In genomic region chr13:9075825-9076592, GRCm38 (mm10) we compare ENCODE assay signal across 22 mouse cellular contexts. TPM values are rescaled to one million over a fixed set of nuclear protein-coding genes. Genes with fewer than 3 reads are reported as not detected.
DNase-seq lines count a peak whose midpoint lies in the region; ATAC-seq and TF ChIP-seq lines count a peak whose summit lies in the region.
"Had no signal": no experiment of that assay in that cellular context is flagged by ENCODE, and none has a peak within 500 bp of the region (broad histone marks: within the 10 kb centered on the region; RNA-seq: fewer than 3 reads in every experiment).

No protein-coding gene starts in this region.

- no peak for TF ChIP-seq POLR2A in liver, adult 2 months (IDR thresholded peaks at IDR 0.05; ENCODE audit: extremely low read depth, insufficient read depth, low read length)

- no peak for TF ChIP-seq CTCF in liver, adult 2 months (IDR thresholded peaks at IDR 0.05; ENCODE audit: low read depth, low read length)
- no peak for TF ChIP-seq CTCF in liver, postnatal 0 days (IDR thresholded peaks at IDR 0.05; ENCODE audit: low read depth)
- no peak for TF ChIP-seq CTCF in stomach, postnatal 0 days (IDR thresholded peaks at IDR 0.05; ENCODE audit: low read depth)

- no peak for ATAC-seq in liver, embryonic 12.5 days
- ATAC-seq in liver, embryonic 16.5 days (ENCODE audit: low read depth): peak; percentile 64
- ATAC-seq in liver, embryonic 11.5 days (replicated peaks; ENCODE audit: low FRiP score): no peak
- ATAC-seq in liver, postnatal 0 days: peak; percentile 92
- ATAC-seq in stomach, postnatal 0 days (ENCODE audit: low FRiP score, low TSS enrichment): peak; percentile 77
- ATAC-seq in kidney, embryonic 15.5 days (replicated peaks; ENCODE audit: low FRiP score): no peak
- ATAC-seq: activated CD4-positive, CD25-positive, alpha-beta regulatory T cell, adult 4 months; CD4-positive, CD25-positive, alpha-beta regulatory T cell, adult 4 months; Patski had no signal

- peaks cover 3% of the 10 kb centered on the region; the same call in 1 of the 2 replicates for H3K79me2 ChIP-seq in liver, adult 2 months (ENCODE audit: control insufficient read depth, insufficient read depth, low read length)

- H3K4me1 ChIP-seq in liver, adult 2 months (ENCODE audit: control insufficient read depth, insufficient read depth, low read length): peaks cover 12% of the 10 kb centered on the region; the same call in 1 of the 2 replicates
- no peaks in the 10 kb centered on the region for H3K4me1 ChIP-seq in liver, embryonic 12.5 days
- no peaks in the 10 kb centered on the region for H3K4me1 ChIP-seq in liver, embryonic 16.5 days (ENCODE audit: control insufficient read depth, low read depth, low read length)
- H3K4me1 ChIP-seq in liver, embryonic 11.5 days (replicated peaks; ENCODE audit: control insufficient read depth, insufficient read depth, low read length): no peaks in the 10 kb centered on the region
- no peaks in the 10 kb centered on the region for H3K4me1 ChIP-seq in liver, postnatal 0 days (ENCODE audit: insufficient read depth)
- H3K4me1 ChIP-seq in stomach, postnatal 0 days (replicated peaks; ENCODE audit: control insufficient read depth, insufficient read depth): no peaks in the 10 kb centered on the region
- H3K4me1 ChIP-seq in kidney, embryonic 15.5 days: no peaks in the 10 kb centered on the region

- H3K4me3 ChIP-seq in liver, adult 2 months (ENCODE audit: insufficient read depth, low read depth, low read length): peak overlapping the region; percentile 67
- H3K4me3 ChIP-seq in liver, embryonic 12.5 days: no peak overlapping the region
- H3K4me3 ChIP-seq in liver, embryonic 16.5 days (ENCODE audit: low read depth, low read length): no peak overlapping the region
- no peak overlapping the region for H3K4me3 ChIP-seq in liver, embryonic 11.5 days (ENCODE audit: low read depth, low read length)
- peak overlapping the region; percentile 8; the same call in 1 of the 2 replicates for H3K4me3 ChIP-seq in liver, postnatal 0 days (ENCODE audit: low read depth, low read length)
- no peak overlapping the region for H3K4me3 ChIP-seq in stomach, postnatal 0 days (ENCODE audit: low read depth, low read length)
- no peak overlapping the region for H3K4me3 ChIP-seq in kidney, embryonic 15.5 days (replicated peaks)

- H3K9ac ChIP-seq in liver, adult 2 months (ENCODE audit: low read depth, low read length): peak overlapping the region; percentile 75
- no peak overlapping the region for H3K9ac ChIP-seq in liver, embryonic 12.5 days
- H3K9ac ChIP-seq in liver, embryonic 16.5 days (ENCODE audit: low read depth, low read length): no peak overlapping the region
- no peak overlapping the region for H3K9ac ChIP-seq in liver, embryonic 11.5 days (ENCODE audit: low read depth, low read length)
- no peak overlapping the region for H3K9ac ChIP-seq in liver, postnatal 0 days (replicated peaks)
- H3K9ac ChIP-seq in stomach, postnatal 0 days (ENCODE audit: low read length): no peak overlapping the region
- H3K9ac ChIP-seq in kidney, embryonic 15.5 days: no peak overlapping the region

- WGBS in liver, adult 2 months: 20% methylated on average over 7 of the region's 7 CpGs
- WGBS in liver, embryonic 12.5 days (ENCODE audit: insufficient replicate concordance): 62% methylated on average over 7 of the region's 7 CpGs
- WGBS in liver, embryonic 16.5 days (ENCODE audit: insufficient replicate concordance): 60% methylated on average over 7 of the region's 7 CpGs
- WGBS in liver, embryonic 11.5 days: 76% methylated on average over 7 of the region's 7 CpGs
- 66% methylated on average over 7 of the region's 7 CpGs for WGBS in liver, postnatal 0 days (ENCODE audit: insufficient replicate concordance)
- 61% methylated on average over 7 of the region's 7 CpGs for WGBS in stomach, postnatal 0 days
- WGBS in kidney, embryonic 15.5 days: 73% methylated on average over 7 of the region's 7 CpGs

- no peak for TF ChIP-seq EP300 in liver, postnatal 0 days (IDR thresholded peaks at IDR 0.05; ENCODE audit: low read depth)
- TF ChIP-seq EP300 in stomach, postnatal 0 days (optimal IDR thresholded peaks at IDR 0.05): no peak

- H3K9me3 ChIP-seq in liver, embryonic 12.5 days (replicated peaks): no peaks in the 10 kb centered on the region
- no peaks in the 10 kb centered on the region for H3K9me3 ChIP-seq in liver, embryonic 16.5 days (replicated peaks; ENCODE audit: control insufficient read depth, low read length)
- no peaks in the 10 kb centered on the region for H3K9me3 ChIP-seq in liver, embryonic 11.5 days (ENCODE audit: control insufficient read depth, low read length)
- no peaks in the 10 kb centered on the region for H3K9me3 ChIP-seq in liver, postnatal 0 days (ENCODE audit: low read length)
- H3K9me3 ChIP-seq in stomach, postnatal 0 days (ENCODE audit: control insufficient read depth, low read length): no peaks in the 10 kb centered on the region
- no peaks in the 10 kb centered on the region for H3K9me3 ChIP-seq in kidney, embryonic 15.5 days (replicated peaks)
- H3K9me3 ChIP-seq: G1E had no signal

- H3K36me3 ChIP-seq in liver, adult 2 months (ENCODE audit: control insufficient read depth, insufficient read depth, low read length): peaks cover 8% of the 10 kb centered on the region; the same call in 1 of the 2 replicates
- no peaks in the 10 kb centered on the region for H3K36me3 ChIP-seq in liver, embryonic 12.5 days
- H3K36me3 ChIP-seq in liver, embryonic 16.5 days (ENCODE audit: control insufficient read depth, insufficient read depth): no peaks in the 10 kb centered on the region
- no peaks in the 10 kb centered on the region for H3K36me3 ChIP-seq in liver, embryonic 11.5 days (ENCODE audit: control insufficient read depth, insufficient read depth, low read length)
- H3K36me3 ChIP-seq in liver, postnatal 0 days (replicated peaks; ENCODE audit: insufficient read depth, low read length): no peaks in the 10 kb centered on the region
- H3K36me3 ChIP-seq in stomach, postnatal 0 days (ENCODE audit: control insufficient read depth, insufficient read depth, low read length): no peaks in the 10 kb centered on the region
- H3K36me3 ChIP-seq in kidney, embryonic 15.5 days: no peaks in the 10 kb centered on the region
- H3K36me3 ChIP-seq: G1E had no signal

- DNase-seq in liver, adult 2 months (ENCODE audit: extremely low read depth, low read depth, low spot score): peak; percentile 97
- DNase-seq in liver, embryonic 11.5 days (ENCODE audit: low spot score): no peak
- peak; percentile 22 for DNase-seq in liver, postnatal 0 days
- no peak for DNase-seq in liver
- DNase-seq in stomach, postnatal 0 days (ENCODE audit: low spot score): no peak
- DNase-seq: adrenal gland, adult 2 months; adrenal gland, adult 8-10 months; adrenal gland, postnatal 10 days; adrenal gland, postnatal 14 days; adrenal gland, postnatal 25 days; adrenal gland, postnatal 36 days; B cell, adult 2 months; cerebellum, adult 11 months; cerebellum, adult 11-12 months had no signal

- H3K4me2 ChIP-seq in liver, embryonic 12.5 days: no peak overlapping the region
- H3K4me2 ChIP-seq in liver, embryonic 16.5 days (ENCODE audit: low read depth, low read length): no peak overlapping the region
- no peak overlapping the region for H3K4me2 ChIP-seq in liver, embryonic 11.5 days
- peak overlapping the region; percentile 40 for H3K4me2 ChIP-seq in liver, postnatal 0 days (ENCODE audit: low read depth, low read length)
- H3K4me2 ChIP-seq in stomach, postnatal 0 days (replicated peaks; ENCODE audit: low read depth): no peak overlapping the region
- no peak overlapping the region for H3K4me2 ChIP-seq in kidney, embryonic 15.5 days

- no peaks in the 10 kb centered on the region for H3K27me3 ChIP-seq in liver, adult 2 months (ENCODE audit: control insufficient read depth, insufficient read depth, low read length)
- H3K27me3 ChIP-seq in liver, embryonic 12.5 days (replicated peaks): peaks cover under 1% of the 10 kb centered on the region; the same call in 1 of the 2 replicates
- no peaks in the 10 kb centered on the region for H3K27me3 ChIP-seq in liver, embryonic 16.5 days (ENCODE audit: control insufficient read depth, insufficient read depth, low read depth, low read length)
- H3K27me3 ChIP-seq in liver, embryonic 11.5 days (replicated peaks; ENCODE audit: control insufficient read depth, insufficient read depth, low read length): no peaks in the 10 kb centered on the region
- H3K27me3 ChIP-seq in liver, postnatal 0 days (ENCODE audit: insufficient read depth, low read length): no peaks in the 10 kb centered on the region
- H3K27me3 ChIP-seq in stomach, postnatal 0 days (ENCODE audit: control insufficient read depth, insufficient read depth, low read length): no peaks in the 10 kb centered on the region
- no peaks in the 10 kb centered on the region for H3K27me3 ChIP-seq in kidney, embryonic 15.5 days
- H3K27me3 ChIP-seq: CH12.LX had no signal

- H3K27ac ChIP-seq in liver, adult 2 months (replicated peaks; ENCODE audit: insufficient read depth, low read depth, low read length): peak overlapping the region; percentile 94
- H3K27ac ChIP-seq in liver, embryonic 12.5 days: no peak overlapping the region
- H3K27ac ChIP-seq in liver, embryonic 16.5 days (ENCODE audit: low read length): no peak overlapping the region
- H3K27ac ChIP-seq in liver, embryonic 11.5 days (ENCODE audit: low read depth, low read length): no peak overlapping the region
- H3K27ac ChIP-seq in liver, postnatal 0 days (ENCODE audit: low read depth): peak overlapping the region; percentile 73
- no peak overlapping the region for H3K27ac ChIP-seq in stomach, postnatal 0 days (replicated peaks)
- no peak overlapping the region for H3K27ac ChIP-seq in kidney, embryonic 15.5 days

RNA-seq across cellular contexts. Expression of gene Larp4b, which starts 17.7 kb away (rescaled TPM):
- total RNA-seq in liver, adult 2 months (2014; rRNA removed): 34.2 TPM in 2 replicates
- polyA plus RNA-seq in liver, adult 2 months (2012; rRNA removed): 18.1 and 20.4 TPM in 2 replicates
- polyA plus RNA-seq in liver, embryonic 12.5 days (2016; fragmentation: Nextera tagmentation; extraction: Ambion mirVana): 39.1 and 39.3 TPM in 2 replicates
- polyA plus RNA-seq in liver, embryonic 16.5 days (2015; fragmentation: Nextera tagmentation; extraction: Ambion mirVana): 24.1 and 24.4 TPM in 2 replicates
- polyA plus RNA-seq in liver, embryonic 11.5 days (2014; fragmentation: Nextera tagmentation; extraction: Ambion mirVana): 47.9 and 51.3 TPM in 2 replicates
- polyA plus RNA-seq in liver, postnatal 0 days (2015; fragmentation: Nextera tagmentation; extraction: Ambion mirVana): 17.4 and 20.3 TPM in 2 replicates
- polyA plus RNA-seq in stomach, postnatal 0 days (2015; fragmentation: Nextera tagmentation; extraction: Ambion mirVana): 28.4 and 29.0 TPM in 2 replicates
- polyA plus RNA-seq in kidney, embryonic 15.5 days (2015; fragmentation: Nextera tagmentation; extraction: Ambion mirVana): 34.5 and 35.2 TPM in 2 replicates

Comparison
In these comparisons a context has a peak if more than half of its experiments do, and no peak if none do; other contexts are left out.
1. DNase-seq: peak in liver, adult 2 months (single experiment) and liver, postnatal 0 days (single experiment); none in liver, embryonic 11.5 days (single experiment), liver (single experiment) and stomach, postnatal 0 days (single experiment).
2. H3K27ac ChIP-seq: peak in liver, adult 2 months (single experiment) and liver, postnatal 0 days (single experiment); none in liver, embryonic 12.5 days (single experiment), liver, embryonic 16.5 days (single experiment), liver, embryonic 11.5 days (single experiment), stomach, postnatal 0 days (single experiment) and kidney, embryonic 15.5 days (single experiment).
3. H3K4me3 ChIP-seq: peak in liver, adult 2 months (single experiment) and liver, postnatal 0 days (single experiment); none in liver, embryonic 12.5 days (single experiment), liver, embryonic 16.5 days (single experiment), liver, embryonic 11.5 days (single experiment), stomach, postnatal 0 days (single experiment) and kidney, embryonic 15.5 days (single experiment).
4. ATAC-seq: peak in liver, embryonic 16.5 days (single experiment), liver, postnatal 0 days (single experiment) and stomach, postnatal 0 days (single experiment); none in liver, embryonic 12.5 days (single experiment), liver, embryonic 11.5 days (single experiment) and kidney, embryonic 15.5 days (single experiment).